Mouse (Mus musculus) CD8-positive naive resting alpha-beta T cell, adult 2 months (primary cell): ENCODE results near the gene Ppard.
"Not testable (repeated sequence)": the region's sequence is repeated elsewhere in the genome, so short reads cannot be mapped to it uniquely, and the experiment has no call there.

Experiments
- DNase-seq, 2 experiments: peaks; one replicate each; pipeline ENCODE4 v3.0.0; 2022; ENCODE audit warnings: low read depth in 2 of 2, low spot score in 2 of 2

The Ppard gene

DNA sequence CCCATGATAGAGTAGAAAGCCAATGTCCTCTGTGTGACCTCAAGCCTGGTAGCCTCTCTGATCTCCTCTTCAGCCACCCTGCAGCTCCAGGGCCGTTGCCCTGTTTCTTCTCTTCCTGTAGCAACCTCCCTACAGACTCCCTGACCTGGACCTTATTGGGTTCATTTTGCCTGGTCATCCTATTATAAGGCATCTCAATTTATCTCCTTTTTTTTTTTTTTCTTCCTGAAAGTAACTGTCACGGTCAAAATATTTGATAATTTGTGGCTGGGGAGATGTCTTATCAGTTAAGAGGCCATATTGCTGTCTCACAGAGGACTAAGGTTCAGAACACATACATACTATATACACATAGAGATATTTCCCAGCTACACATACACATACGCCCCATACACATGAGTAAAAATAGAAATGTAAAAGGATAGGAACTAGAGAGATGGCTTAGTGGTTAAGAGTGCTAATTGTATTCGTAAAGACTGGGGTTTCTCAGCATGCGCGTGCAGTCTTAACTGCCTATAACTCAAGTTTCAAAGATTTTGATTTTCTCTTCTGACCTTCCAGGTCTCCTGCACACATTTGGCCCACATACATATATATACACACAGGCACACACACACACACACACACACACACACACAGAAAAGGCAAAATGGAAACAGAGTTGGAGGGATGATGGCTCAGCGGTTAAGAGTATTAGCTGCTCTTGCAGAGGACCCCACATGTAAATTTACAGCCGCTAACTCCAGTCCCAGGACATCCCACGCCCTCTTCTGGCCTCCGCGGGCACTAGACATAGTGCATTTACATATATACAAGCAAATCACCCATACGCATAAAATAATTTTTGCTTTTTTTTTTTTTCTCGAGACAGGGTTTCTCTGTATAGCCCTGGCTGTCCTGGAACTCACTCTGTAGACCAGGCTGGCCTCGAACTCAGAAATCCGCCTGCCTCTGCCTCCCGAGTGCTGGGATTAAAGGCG, 80.0 kb downstream of the Ppard start:
- peak in 1 of 2 experiments; percentile 32 for DNase-seq

DNA sequence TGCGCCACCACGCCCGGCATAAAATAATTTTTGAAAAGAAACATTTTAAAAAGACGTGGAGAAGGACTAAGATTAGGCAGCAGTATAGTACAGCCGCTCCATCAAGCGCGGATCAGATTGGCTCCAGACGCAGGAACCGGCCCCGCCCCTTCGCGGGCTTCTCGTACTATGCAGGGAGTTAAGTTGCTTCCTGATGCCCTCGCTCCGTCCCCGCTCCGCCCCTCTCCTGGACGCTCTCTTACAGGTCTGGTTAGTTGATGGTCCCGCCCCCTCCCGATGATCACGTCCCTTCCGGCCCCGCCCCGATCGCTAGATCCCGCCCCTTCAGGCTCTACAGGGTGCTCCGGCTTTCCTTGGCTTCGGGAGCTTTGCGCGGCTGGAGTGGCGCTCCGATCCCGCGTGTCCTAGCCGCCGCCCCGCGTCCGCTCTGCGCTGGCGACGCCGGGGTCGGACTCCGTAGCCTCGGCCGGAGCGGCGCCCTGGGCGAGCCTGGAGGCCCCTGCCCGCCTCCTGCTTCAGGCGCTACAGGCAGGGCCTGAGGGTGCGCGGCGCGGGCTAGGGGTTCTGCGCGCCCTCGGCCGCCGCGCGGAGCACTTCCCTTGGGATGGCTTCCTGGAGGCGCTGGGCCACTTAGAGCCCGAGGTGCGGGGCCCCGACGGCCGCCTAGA, 80.8 kb downstream of the Ppard start, which contains the start of gene Fance:
Fance (plus strand) TSS at position 308 of the 668 bp plus-strand sequence.
- peak; percentile 87 to 91 for DNase-seq

DNA sequence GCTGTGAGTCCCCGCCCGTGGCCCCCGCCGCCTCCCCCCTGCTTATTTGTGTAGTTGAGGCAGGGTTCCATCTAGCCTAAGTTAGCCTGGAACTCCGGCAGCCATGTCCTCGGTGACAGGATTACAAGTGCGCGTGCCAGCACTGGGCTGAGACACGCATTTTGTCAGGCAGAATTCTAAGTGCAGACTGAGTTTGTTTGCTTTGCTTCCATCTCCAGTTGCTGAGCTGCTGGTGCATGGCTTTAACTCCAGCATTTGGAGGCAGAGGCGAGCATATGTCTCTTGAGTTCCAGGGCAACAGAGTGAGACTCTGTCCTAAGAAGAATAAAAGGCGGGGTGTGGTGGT, 81.4 kb downstream of the Ppard start:
- DNase-seq: no peak

DNA sequence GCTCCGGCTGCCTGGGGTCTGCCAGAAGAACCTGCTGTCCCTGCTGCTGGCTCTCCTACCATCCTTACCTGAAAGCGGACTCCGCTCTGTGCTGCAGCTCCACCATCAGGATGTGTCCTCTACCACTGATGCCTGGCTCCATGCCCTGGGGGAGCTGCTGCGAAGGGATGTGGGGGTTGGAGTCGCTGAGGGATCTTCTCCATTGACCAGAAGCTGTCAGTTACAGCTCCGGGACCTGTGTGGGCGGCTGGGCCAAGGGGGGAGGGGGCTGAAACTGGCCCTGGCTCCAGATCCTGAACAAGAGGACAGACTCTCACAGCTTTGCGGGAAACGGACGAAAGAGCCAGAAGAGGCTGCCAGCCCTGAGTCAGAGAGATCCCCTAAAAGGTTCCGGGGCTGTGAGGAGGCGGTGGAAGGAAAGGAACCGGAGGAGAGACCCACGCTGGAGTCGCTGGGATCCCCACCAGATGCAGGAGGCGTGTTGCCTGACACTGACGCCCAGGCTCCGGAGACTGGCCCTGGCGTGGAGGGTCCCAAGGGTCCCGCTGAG, 83.2 kb downstream of the Ppard start:
- DNase-seq: no peak

DNA sequence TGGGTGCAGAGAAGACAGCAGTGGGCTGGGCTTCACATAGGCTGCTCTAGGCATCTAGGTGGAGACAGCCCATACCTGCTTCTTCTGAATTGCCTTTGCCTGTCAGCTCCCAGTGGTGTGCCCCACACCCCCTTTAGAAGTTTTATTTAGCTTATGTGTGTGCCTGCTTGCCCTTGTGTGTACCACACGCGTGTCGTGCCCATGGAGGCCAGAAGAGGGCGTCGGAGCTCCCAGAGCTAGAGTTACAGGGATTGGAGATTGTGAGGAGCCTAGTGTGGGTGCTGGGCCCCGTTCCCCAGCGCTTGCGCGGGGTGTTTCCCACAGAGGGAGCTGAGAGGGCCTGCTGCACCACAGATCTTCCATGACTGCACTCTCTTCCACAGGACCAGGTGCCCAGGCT, 84.0 kb downstream of the Ppard start:
- DNase-seq: no peak

DNA sequence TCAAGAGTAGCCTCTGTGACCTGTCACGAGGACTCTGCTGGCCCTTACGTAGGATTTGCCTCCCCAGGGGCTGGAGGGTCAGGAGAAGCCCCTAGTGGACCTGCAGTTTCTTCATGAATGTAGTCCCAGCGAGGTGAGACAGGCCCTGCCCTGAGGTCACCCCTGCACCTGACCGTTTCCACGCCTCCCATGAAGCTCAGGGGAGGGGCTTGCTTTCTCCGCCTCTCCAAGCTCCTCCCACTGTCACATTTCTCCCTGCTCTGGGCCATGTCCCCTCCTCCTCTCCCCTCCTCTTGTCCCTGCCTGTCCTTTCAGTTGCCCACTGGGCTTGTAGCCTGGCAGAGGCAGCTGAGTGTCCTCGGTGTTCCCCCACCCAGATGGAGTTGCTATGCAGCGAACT, 84.6 kb downstream of the Ppard start:
- DNase-seq: no peak

DNA sequence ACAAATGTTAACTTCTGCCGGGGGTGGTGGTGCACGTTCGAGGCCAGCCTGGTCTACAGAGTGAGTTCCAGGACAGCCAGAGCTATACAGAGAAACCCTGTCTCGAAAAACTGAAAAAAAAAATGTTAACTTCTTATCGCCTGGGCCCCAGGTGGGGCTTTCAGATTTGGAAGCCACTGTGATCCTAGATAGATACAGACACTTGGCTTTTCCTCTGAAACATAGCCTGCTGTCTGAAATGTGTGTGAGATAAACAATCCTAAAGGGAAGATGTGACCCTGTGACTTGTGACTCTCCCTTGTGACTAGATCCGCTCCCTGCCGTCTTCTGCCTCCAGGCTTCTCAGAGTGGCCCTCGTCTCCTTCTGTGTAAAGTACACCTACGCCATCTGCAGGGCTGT, 85.2 kb downstream of the Ppard start:
- DNase-seq: no peak

DNA sequence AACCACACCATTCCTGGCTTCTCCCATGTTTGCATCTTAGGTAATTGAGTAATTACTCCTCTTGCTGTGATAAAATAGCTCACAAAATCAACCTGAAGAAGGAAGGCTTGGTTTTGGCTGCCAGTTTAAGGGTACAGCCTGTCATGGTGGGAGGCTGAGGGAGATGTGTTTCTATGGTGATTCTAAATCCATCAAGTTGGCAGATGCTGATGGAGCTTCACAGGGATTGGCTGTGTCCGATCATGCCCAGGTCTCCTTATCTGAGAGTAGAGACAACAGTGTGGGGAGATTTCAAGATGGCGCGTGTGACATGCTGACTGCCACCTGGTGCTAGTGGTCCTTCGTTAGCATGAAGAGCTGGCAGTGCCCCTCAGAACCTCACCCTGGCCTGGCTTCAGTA, 89.2 kb downstream of the Ppard start:
- DNase-seq: no peak

DNA sequence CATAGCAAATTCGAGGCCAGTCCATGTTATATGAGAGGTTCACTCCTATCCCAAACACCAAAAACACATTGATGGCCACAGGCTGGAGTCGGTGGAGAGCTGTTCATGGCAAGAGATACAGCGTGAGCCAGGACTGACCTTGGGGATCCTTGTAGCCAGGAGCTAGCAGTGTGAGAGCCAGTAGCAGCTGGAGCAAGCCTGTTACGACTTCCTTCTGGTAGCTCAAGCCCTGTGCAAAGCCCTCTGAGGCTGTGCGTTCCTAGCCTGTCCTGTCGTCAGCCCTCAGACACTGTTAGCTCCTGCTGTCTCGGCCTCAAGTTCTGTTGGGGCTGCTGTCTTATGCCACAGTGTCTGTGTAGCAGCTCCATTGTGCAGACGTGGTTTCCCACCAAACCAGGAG, 91.3 kb downstream of the Ppard start:
- DNase-seq: no peak

DNA sequence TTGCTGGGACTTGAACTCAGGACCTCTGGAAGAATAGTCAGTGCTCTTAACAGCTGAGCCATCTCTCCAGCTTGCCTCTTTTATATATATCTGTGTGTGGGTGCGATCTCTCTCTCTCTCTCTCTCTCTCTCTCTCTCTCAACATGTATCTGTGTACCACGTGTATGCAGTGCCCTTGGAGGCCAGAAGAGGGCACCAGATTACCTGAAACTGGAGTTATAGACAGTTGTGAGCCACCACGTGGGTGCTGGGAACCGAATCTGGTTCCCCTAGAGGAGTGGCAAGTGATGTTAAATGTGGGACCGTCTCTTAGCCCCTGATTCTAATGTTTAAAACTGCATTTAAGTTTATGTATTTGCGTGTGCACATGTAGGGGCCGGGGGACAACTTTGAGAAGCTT, 91.9 kb downstream of the Ppard start:
- not testable (repeated sequence) for DNase-seq

DNA sequence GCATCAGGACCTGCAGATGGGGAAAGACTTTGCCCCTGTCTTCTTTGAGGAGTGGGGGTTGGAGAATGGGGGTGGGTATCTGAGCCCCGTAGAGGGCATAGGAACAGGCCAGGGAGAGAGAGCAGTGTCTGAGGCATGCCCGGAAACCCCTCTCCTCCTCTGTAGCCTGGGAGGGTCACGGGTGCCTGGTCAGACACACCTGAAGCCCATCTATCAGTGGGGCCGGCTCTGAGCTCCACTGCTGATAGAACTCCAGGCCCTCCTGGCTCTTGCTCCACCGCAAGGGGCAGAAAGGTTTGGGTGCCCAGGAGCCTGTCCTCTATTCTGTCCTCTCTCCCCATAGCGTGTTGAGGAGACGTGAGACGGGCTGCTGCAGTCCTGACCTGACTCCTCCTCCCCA, 93.3 kb downstream of the Ppard start:
- no peak for DNase-seq

DNA sequence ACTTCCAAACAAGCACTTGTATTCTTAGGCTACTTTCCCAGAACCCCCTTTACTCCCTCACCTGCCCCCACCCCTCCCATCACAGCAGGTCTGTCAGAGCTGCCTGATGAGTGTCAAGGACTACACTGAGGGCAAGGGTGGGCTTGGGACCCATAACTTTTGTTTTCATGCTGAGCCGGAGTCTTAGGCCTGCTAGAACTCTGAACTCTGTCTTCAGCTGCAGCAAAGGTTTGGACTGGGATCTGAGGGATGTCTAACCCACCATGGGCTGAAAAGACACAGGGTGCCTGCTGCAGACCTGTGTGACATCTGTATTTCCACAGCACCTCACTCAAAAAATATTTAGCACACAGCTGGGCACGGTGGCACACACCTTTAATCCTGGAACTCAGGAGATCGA, 94.5 kb downstream of the Ppard start:
- no peak for DNase-seq

DNA sequence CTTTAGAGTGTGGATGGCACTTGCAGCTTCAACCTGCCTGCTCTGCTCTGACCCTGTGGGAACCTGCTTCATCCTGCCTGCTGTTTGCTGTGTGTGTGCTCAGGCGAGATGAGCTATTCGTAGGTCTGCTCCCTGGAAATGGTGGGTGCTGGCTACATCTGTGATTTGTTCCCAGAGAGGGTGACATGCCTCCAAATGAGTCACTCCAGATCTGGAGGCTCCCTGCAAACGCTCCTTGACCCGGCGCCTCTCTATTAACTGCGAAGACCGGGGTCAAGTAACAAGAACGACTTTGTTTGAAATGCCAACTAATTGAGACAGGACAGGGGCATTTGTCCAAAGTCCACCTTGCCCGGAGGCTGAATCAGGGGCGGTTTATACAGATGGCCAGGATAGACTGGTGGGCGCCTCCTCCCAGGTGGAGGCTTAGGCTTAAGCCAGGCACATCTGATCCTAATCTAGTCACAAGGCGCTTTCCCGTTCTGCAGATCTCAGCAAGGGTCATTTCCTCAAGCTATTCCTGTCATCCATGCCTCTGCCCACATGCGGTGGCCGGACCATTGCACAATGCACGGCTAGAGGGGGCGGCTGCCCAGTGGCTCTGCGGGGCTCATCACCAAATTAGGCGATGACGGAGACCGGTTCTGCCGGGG, 95.3 kb downstream of the Ppard start:
- DNase-seq: no peak

DNA sequence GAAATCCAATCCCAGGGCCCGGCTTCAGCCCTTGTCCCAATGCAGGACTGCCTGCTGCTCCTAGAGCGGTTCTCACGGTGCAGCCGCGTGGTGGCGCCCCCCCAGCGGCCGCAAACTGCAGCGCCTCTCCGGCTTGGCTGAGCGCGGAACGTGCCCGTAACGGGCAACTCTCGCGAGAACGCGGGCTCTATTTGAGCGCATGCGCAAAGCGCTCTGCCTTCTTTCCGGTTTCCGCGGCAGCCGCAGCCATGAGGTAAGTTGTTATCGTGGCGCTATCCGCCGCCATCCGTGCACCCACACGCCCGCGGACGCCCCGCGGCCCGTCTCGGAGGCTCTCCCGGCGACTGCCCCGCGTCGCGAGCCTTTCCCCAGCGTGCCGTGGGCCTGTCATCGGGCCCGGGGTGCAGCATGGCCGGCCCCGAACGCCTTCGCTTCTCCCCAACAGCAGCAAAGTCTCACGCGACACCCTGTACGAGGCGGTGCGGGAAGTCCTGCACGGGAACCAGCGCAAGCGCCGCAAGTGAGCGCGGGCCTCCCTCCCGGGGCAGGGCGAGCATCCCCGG, 95.9 kb downstream of the Ppard start, which contains the start of gene Rpl10a:
Rpl10a (plus strand) TSS at position 106 of the 563 bp plus-strand sequence.
- DNase-seq: peak; percentile 97 to 98

DNA sequence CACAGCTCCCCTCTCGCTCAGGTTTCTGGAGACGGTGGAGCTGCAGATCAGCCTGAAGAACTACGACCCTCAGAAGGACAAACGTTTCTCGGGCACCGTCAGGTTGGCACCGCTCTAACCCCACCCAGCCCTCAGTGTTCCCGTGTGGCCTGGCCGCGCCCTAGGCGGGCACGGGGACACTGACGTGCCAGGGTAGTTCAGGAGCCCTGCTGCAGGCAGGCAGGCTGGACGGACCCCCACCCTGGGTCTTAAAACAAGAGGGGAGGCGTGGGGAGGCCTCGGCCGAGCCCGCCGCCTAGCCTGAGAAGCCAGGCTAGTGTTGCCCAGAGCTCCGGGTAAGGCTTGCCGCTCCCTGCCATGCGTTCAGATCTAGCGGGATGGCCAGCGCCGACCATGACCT, 96.4 kb downstream of the Ppard start:
- DNase-seq: no peak

DNA sequence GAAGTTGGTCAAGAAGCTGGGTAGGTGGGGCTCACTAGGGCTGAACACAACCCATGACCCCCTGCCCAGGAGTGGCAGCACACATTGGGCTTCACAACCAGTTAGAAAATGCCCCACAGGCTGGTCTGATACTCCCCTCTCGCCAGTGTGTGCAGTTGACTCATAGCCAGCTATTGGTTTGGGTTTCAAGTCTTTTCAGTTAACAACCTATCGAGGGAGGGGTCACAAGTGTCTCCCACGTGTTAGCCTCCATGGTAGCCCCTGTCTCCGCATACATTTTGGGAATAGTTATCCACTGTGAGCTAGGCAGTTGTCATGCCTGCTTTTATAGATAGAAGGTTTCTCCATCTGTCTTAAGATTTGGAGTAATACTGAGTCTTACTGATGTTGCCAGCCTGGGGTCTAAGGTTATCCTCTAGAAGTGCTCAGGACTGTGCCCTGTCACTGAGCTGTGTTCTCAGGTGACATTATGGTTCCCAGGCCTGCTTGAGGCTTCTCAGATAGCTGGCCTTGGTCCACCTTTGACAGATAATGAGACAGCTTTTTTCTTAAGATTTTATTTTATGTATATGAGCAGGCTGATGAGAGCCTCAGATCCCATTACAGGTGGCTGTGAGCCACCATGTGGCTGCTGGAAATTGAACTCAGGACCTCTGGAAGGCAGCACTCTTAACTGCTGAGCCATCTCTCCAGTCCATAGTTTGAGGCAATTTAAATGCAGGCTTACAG, 97.2 kb downstream of the Ppard start:
- DNase-seq: no peak

DNA sequence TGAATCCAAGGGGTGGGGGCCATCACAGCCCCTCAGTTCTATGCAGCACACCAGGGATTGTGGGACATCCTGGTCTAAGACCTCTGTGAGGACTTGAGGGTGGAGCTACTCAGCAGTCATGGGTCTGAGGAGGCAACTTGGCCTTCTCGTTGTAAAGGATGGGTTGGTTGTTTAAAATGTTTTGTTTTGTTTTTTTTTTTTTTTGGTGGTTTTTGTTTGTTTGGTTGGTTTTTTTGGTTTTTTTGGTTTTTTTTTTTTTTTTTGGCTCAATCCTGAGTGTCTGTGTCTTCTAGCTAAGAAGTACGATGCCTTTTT, 97.7 kb downstream of the Ppard start:
- DNase-seq: no peak

DNA sequence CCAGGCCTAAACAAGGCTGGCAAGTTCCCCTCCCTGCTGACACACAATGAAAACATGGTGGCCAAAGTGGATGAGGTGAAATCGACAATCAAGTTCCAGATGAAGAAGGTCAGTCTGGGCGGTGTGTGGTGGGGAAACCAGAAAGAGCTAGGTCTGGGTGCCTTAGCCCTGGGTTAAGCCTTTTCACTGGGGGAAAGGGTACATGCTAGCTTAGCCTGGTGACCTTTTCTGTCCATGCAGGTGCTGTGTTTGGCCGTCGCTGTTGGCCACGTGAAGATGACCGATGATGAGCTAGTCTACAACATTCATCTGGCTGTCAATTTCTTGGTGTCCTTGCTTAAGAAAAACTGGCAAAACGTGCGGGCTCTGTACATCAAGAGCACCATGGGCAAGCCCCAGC, 98.1 kb downstream of the Ppard start:
- not testable (repeated sequence) for DNase-seq

DNA sequence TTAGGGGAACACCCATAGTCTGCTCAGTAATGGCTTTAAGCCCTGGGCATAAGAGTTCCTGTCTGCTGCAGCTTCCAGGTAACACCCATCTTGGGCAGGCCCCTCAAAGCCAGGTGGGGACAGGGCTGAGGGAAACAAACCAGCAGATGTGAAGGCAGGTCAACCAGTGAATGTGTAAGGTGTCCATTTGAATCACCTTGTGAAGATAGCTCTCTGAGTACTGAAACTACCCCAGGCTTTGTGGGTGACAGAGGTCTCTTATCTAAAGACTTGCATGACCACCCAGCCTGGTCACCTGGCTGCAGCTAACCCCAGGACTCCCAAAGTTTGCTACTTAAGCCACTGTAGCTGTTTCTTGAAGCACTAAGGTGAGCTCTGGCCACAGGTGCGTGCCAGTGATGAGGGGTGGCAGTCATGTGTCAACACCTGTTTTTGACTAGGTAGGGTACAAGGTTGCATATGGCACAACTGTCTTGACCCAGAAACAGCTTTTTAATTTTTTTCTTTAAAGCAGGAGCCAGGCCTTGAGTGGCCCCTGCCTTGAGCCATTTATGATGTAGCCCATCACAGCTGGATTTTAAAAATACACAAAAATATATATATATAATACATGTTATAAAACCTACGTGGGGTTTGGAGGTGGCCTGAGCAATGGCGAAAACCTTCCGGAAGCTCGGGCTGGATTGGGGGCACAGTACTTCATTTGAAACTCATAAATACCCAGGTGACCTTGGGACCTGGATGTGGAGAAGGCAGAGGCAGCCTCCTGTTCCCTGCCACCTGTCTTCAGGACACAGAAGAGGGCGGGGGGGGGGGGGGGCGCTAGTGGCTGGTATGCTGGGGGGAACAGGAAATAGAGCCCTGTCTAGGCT, 99.0 kb downstream of the Ppard start:
- DNase-seq: no peak
